Mouse (Mus musculus) gastrocnemius, adult 8-10 months (tissue): ENCODE results near the gene Cemip2. TPM values are rescaled to one million over a fixed set of nuclear protein-coding genes. Genes with fewer than 3 reads are reported as not detected.
"Not testable (repeated sequence)": the region's sequence is repeated elsewhere in the genome, so short reads cannot be mapped to it uniquely, and the experiment has no call there.

ENCODE experiments used
- DNase-seq, 2 experiments: peaks; one replicate each; pipeline ENCODE4 v3.0.0; 2022; ENCODE audit warnings: low spot score in 2 of 2
- total RNA-seq, 4 experiments: library from RNA; stranded (reverse); gene quantifications; 2 replicates each; pipeline ENCODE4 v1.2.4; 2022

Cemip2 gene
- total RNA-seq, 4 experiments from 2014 or later: 9.7 to 13.0 (median 11.2) TPM

GRCm38 (mm10) chr19:21865242-21866055, 87.3 kb downstream of the Cemip2 start:
- DNase-seq: no peak

- no peak for DNase-seq
Measured at GRCm38 (mm10) chr19:21866094-21866493, 88.0 kb downstream of the Cemip2 start.

GRCm38 (mm10) chr19:21866756-21867155, 88.6 kb downstream of the Cemip2 start:
- not testable (repeated sequence) for DNase-seq

- no peak for DNase-seq
Measured at GRCm38 (mm10) chr19:21868471-21868870, 90.3 kb downstream of the Cemip2 start.

GRCm38 (mm10) chr19:21882110-21882940, 104.2 kb downstream of the Cemip2 start:
- DNase-seq: peak in 1 of 2 experiments; percentile 13

GRCm38 (mm10) chr19:21883053-21883452, 104.9 kb downstream of the Cemip2 start:
- DNase-seq: no peak

GRCm38 (mm10) chr19:21883922-21884321, 105.8 kb downstream of the Cemip2 start:
- no peak for DNase-seq

- no peak for DNase-seq
Measured at GRCm38 (mm10) chr19:21884385-21884784, 106.2 kb downstream of the Cemip2 start.

- DNase-seq: no peak
Measured at GRCm38 (mm10) chr19:21886166-21886657, 108.1 kb downstream of the Cemip2 start.

GRCm38 (mm10) chr19:21890699-21891098, 112.6 kb downstream of the Cemip2 start:
- DNase-seq: no peak

GRCm38 (mm10) chr19:21894792-21895191, 116.7 kb downstream of the Cemip2 start:
- no peak for DNase-seq

GRCm38 (mm10) chr19:21895540-21895939, 117.4 kb downstream of the Cemip2 start:
- DNase-seq: no peak

GRCm38 (mm10) chr19:21897122-21897827, 119.1 kb downstream of the Cemip2 start:
- no peak for DNase-seq

- DNase-seq: no peak
Measured at GRCm38 (mm10) chr19:21898015-21898939, 120.1 kb downstream of the Cemip2 start.

Other genes with a start within 250 kb of the Cemip2 start
- gene 1110059E24Rik, start 125.4 kb upstream of the Cemip2 start, total RNA-seq: 1 to 10 TPM; 6.9 to 8.5 (median 7.7) TPM
- 10 to 100 TPM; 16.8 to 18.5 (median 18.3) TPM for gene Abhd17b, start 125.2 kb upstream of the Cemip2 start, total RNA-seq